Mouse (Mus musculus): Measurements from ENCODE around the gene Rab43. TPM values are rescaled to one million over a fixed set of nuclear protein-coding genes. Genes with fewer than 3 reads are reported as not detected.

Rab43 gene
- polyA plus RNA-seq, 1 experiment from 2014 or later, result 9.7 TPM

DNA sequence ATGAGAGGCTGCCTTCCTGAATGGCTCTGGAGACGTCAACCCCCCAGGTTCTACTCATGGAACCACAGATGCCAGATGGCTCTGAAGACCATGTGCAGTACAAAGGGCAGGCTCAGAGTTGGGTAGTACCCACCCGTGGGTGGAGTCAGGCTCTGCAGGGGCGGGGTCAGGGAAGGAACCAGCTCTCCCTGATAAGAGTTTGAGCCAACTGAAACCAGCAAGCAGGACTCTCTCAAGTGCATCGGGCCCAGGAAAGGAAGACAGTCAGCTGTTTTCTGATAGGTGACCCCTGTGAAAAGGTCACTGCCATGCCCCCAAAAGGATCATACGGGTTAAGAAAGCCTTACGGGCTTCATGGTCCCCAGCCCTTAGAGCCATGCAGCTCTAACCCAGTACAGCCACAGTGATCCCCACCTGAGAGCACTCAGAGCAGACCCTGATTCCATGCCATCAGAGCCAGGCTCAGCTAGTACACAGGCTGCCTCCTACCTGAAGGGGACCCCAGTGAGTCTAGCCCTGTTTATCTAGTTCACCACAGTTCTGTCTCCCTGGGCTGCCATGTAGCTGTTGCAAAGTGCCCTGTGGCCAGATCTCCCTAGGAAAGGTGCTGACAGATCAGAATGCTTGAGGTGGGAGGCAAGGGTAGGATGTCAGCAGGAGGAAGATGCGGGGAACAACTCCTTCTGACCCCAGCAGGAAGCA, 21.0 kb downstream of the Rab43 start:
- ATAC-seq, result no peak

DNA sequence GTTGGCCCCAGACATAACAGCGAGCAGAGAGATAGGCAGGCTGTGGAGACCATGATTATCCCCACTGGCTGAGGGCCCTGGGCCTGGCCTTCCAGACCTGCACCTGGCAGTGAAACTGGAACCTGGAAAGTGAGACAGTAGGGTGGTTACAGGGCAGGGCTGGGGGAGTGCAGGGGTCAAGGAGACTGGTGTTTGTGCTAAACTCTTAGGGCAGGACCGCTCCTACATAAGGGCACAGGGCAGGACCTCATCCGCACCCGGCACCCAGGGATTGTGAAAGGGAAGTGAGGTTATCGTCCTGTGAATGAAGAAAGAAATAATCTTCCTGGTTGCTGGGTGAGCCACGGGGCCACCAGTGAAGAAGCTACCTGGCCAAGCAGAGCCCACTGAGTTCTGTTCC, 22.2 kb downstream of the Rab43 start:
- no peak overlapping the region for H3K9ac ChIP-seq (ENCODE audit: low read depth, low read length)
- H3K27ac ChIP-seq (ENCODE audit: low read length), result no peak overlapping the region
- no peak overlapping the region for H3K4me3 ChIP-seq (ENCODE audit: low read depth, low read length)
- no peaks in the 10 kb centered on the region for H3K9me3 ChIP-seq (replicated peaks; ENCODE audit: control insufficient read depth, low read length, poor library complexity, severe bottlenecking)
- no peak for ATAC-seq
- no peak overlapping the region for H3K4me2 ChIP-seq (ENCODE audit: low read length)
- peaks cover 7% of the 10 kb centered on the region for H3K36me3 ChIP-seq (ENCODE audit: control insufficient read depth, insufficient read depth, low read length)
- no peaks in the 10 kb centered on the region for H3K27me3 ChIP-seq (ENCODE audit: control insufficient read depth, insufficient read depth, low read depth, low read length)
- H3K4me1 ChIP-seq (ENCODE audit: control insufficient read depth, insufficient read depth, low read length), result peaks cover 2% of the 10 kb centered on the region; the same call in 1 of the 2 replicates
- 91% methylated on average over 6 of the region's 6 CpGs for WGBS

More for the DNA sequence above, 21.0 kb downstream of the Rab43 start:
- no peaks in the 10 kb centered on the region for H3K27me3 ChIP-seq (ENCODE audit: control insufficient read depth, insufficient read depth, low read depth, low read length)
- H3K27ac ChIP-seq (ENCODE audit: low read length), result no peak overlapping the region
- H3K4me2 ChIP-seq (ENCODE audit: low read length), result no peak overlapping the region
- peaks cover 2% of the 10 kb centered on the region; the same call in 1 of the 2 replicates for H3K4me1 ChIP-seq (ENCODE audit: control insufficient read depth, insufficient read depth, low read length)
- whole genome bisulfite sequencing, result 86% methylated on average over 7 of the region's 7 CpGs
- H3K9me3 ChIP-seq (replicated peaks; ENCODE audit: control insufficient read depth, low read length, poor library complexity, severe bottlenecking), result no peaks in the 10 kb centered on the region
- no peak overlapping the region for H3K4me3 ChIP-seq (ENCODE audit: low read depth, low read length)
- no peak overlapping the region for H3K9ac ChIP-seq (ENCODE audit: low read depth, low read length)
- H3K36me3 ChIP-seq (ENCODE audit: control insufficient read depth, insufficient read depth, low read length), result peaks cover 7% of the 10 kb centered on the region

- peak overlapping the region; percentile 31; the same call in 1 of the 2 replicates for H3K27ac ChIP-seq (ENCODE audit: low read length)
- no peaks in the 10 kb centered on the region for H3K27me3 ChIP-seq (ENCODE audit: control insufficient read depth, insufficient read depth, low read depth, low read length)
- H3K4me3 ChIP-seq (ENCODE audit: low read depth, low read length), result no peak overlapping the region
- peaks cover 2% of the 10 kb centered on the region; the same call in 1 of the 2 replicates for H3K4me1 ChIP-seq (ENCODE audit: control insufficient read depth, insufficient read depth, low read length)
- 37% methylated on average over 5 of the region's 5 CpGs for WGBS
- peaks cover 7% of the 10 kb centered on the region for H3K36me3 ChIP-seq (ENCODE audit: control insufficient read depth, insufficient read depth, low read length)
- H3K9me3 ChIP-seq (replicated peaks; ENCODE audit: control insufficient read depth, low read length, poor library complexity, severe bottlenecking), result no peaks in the 10 kb centered on the region
- ATAC-seq, result no peak
- no peak overlapping the region for H3K9ac ChIP-seq (ENCODE audit: low read depth, low read length)
- H3K4me2 ChIP-seq (ENCODE audit: low read length), result no peak overlapping the region
Observed at GRCm38 (mm10) chr6:87788896-87789587, 22.9 kb downstream of the Rab43 start.

GRCm38 (mm10) chr6:87788266-87788895, 23.6 kb downstream of the Rab43 start:
- no peak for ATAC-seq
- Histone ChIP-seq H3K36me3 (ENCODE audit: control insufficient read depth, insufficient read depth, low read length) (peaks cover 4% of the 10 kb centered on the region; the same call in 1 of the 2 replicates), H3K4me1 (ENCODE audit: control insufficient read depth, insufficient read depth, low read length) (peaks cover 2% of the 10 kb centered on the region; the same call in 1 of the 2 replicates), H3K4me2 (ENCODE audit: low read length) (no peak overlapping the region), H3K27me3 (ENCODE audit: control insufficient read depth, insufficient read depth, low read depth, low read length) (no peaks in the 10 kb centered on the region), H3K9ac (ENCODE audit: low read depth, low read length) (no peak overlapping the region), H3K9me3 (replicated peaks; ENCODE audit: control insufficient read depth, low read length, poor library complexity, severe bottlenecking) (no peaks in the 10 kb centered on the region), H3K4me3 (ENCODE audit: low read depth, low read length) (no peak overlapping the region), H3K27ac (ENCODE audit: low read length) (no peak overlapping the region)
- WGBS, result 97% methylated on average over 9 of the region's 9 CpGs

DNA sequence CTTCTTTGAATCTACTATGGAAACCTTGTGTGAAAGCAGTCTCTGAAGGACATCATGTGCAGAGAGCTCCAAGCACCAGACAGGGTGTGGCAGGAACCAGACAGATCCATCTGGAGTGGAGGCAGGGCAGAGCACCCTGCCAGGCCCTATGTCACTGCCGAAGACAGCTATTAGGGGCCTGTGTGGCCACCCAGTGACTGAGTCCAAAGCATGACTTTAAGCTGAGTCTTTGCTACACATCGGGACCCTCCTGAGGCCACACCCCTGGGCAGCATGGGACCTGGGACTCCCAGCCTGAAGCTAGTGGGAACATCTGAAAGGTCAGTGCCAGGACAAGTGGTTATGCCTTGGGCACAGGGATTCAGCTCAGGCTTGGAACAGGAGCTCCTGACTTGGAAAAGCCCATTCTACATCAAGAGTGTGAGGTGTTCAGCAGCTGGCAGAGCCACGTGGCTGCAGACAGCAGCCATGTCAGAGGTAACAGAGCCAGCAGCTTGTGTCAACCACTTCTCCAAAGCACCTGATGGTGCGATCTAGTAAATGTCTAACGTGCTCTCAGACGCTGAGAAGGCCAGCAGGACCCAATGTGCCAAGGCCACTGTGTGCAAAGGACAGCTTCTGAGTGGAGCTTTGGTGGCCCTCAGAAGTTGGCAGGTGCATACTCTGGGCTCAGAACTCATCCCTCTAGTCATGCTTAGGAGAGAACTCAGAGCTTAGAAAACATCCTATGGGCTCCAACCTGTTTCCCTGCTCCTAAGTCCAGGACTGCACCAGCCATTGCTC, 24.7 kb downstream of the Rab43 start:
- WGBS, result 92% methylated on average over 6 of the region's 6 CpGs
- no peak for ATAC-seq
- H3K9me3 ChIP-seq (replicated peaks; ENCODE audit: control insufficient read depth, low read length, poor library complexity, severe bottlenecking), result no peaks in the 10 kb centered on the region
- no peak overlapping the region for H3K9ac ChIP-seq (ENCODE audit: low read depth, low read length)
- no peaks in the 10 kb centered on the region for H3K27me3 ChIP-seq (ENCODE audit: control insufficient read depth, insufficient read depth, low read depth, low read length)
- H3K27ac ChIP-seq (ENCODE audit: low read length), result no peak overlapping the region
- no peak overlapping the region for H3K4me3 ChIP-seq (ENCODE audit: low read depth, low read length)
- H3K4me2 ChIP-seq (ENCODE audit: low read length), result no peak overlapping the region
- peaks cover 2% of the 10 kb centered on the region; the same call in 1 of the 2 replicates for H3K4me1 ChIP-seq (ENCODE audit: control insufficient read depth, insufficient read depth, low read length)
- H3K36me3 ChIP-seq (ENCODE audit: control insufficient read depth, insufficient read depth, low read length), result 0 out of 2 replicates have a peak, but pooled peaks cover 2% of the 10 kb centered on the region

- 91% methylated on average over 5 of the region's 5 CpGs for WGBS
- no peak overlapping the region for H3K9ac ChIP-seq (ENCODE audit: low read depth, low read length)
- H3K27ac ChIP-seq (ENCODE audit: low read length), result no peak overlapping the region
- peaks cover 2% of the 10 kb centered on the region; the same call in 1 of the 2 replicates for H3K4me1 ChIP-seq (ENCODE audit: control insufficient read depth, insufficient read depth, low read length)
- no peaks in the 10 kb centered on the region for H3K9me3 ChIP-seq (replicated peaks; ENCODE audit: control insufficient read depth, low read length, poor library complexity, severe bottlenecking)
- no peaks in the 10 kb centered on the region for H3K36me3 ChIP-seq (ENCODE audit: control insufficient read depth, insufficient read depth, low read length)
- ATAC-seq, result no peak
- H3K4me2 ChIP-seq (ENCODE audit: low read length), result no peak overlapping the region
- H3K4me3 ChIP-seq (ENCODE audit: low read depth, low read length), result no peak overlapping the region
- no peaks in the 10 kb centered on the region for H3K27me3 ChIP-seq (ENCODE audit: control insufficient read depth, insufficient read depth, low read depth, low read length)
Observed at GRCm38 (mm10) chr6:87786621-87787020, 25.3 kb downstream of the Rab43 start.

DNA sequence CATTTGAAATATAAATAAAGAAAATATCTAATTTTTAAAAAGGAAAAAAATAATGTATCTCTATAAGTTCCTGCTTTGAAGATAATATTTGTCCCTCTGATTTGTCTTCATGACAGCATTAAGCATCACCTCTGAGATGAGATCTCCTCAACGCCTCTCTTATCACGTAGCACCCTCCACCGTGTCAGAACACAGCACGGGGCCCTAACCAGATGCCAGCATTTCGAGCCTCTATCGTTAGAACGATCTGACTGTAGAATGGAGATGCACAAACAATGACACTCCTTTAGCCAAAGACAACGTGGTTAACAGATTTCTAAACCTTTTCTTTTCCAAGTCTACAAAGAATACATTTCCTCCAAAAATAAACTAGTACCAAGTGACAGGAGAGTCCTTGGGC, 27.9 kb downstream of the Rab43 start:
- Histone ChIP-seq H3K4me1 (ENCODE audit: control insufficient read depth, insufficient read depth, low read length) (peaks cover 2% of the 10 kb centered on the region; the same call in 1 of the 2 replicates), H3K9me3 (replicated peaks; ENCODE audit: control insufficient read depth, low read length, poor library complexity, severe bottlenecking) (no peaks in the 10 kb centered on the region), H3K4me2 (ENCODE audit: low read length) (no peak overlapping the region), H3K36me3 (ENCODE audit: control insufficient read depth, insufficient read depth, low read length) (no peaks in the 10 kb centered on the region), H3K27ac (ENCODE audit: low read length) (no peak overlapping the region), H3K9ac (ENCODE audit: low read depth, low read length) (no peak overlapping the region), H3K27me3 (ENCODE audit: control insufficient read depth, insufficient read depth, low read depth, low read length) (no peaks in the 10 kb centered on the region), H3K4me3 (ENCODE audit: low read depth, low read length) (no peak overlapping the region)
- WGBS, result 85% methylated on average over 8 of the region's 8 CpGs
- ATAC-seq, result no peak

- Histone ChIP-seq H3K9me3 (replicated peaks; ENCODE audit: control insufficient read depth, low read length, poor library complexity, severe bottlenecking) (no peaks in the 10 kb centered on the region), H3K4me2 (ENCODE audit: low read length) (no peak overlapping the region), H3K36me3 (ENCODE audit: control insufficient read depth, insufficient read depth, low read length) (no peaks in the 10 kb centered on the region), H3K4me3 (ENCODE audit: low read depth, low read length) (no peak overlapping the region), H3K27me3 (ENCODE audit: control insufficient read depth, insufficient read depth, low read depth, low read length) (no peaks in the 10 kb centered on the region), H3K27ac (ENCODE audit: low read length) (no peak overlapping the region), H3K4me1 (ENCODE audit: control insufficient read depth, insufficient read depth, low read length) (no peaks in the 10 kb centered on the region), H3K9ac (ENCODE audit: low read depth, low read length) (no peak overlapping the region)
- no peak for ATAC-seq
- 87% methylated on average over 10 of the region's 10 CpGs for WGBS
Observed at GRCm38 (mm10) chr6:87780546-87781301, 31.2 kb downstream of the Rab43 start.

All from midbrain, embryonic 16.5 days (tissue).